Mouse (Mus musculus) liver, adult 2 months (tissue): ENCODE measurements around the gene Parva.

ENCODE experiments used
- CTCF ChIP-seq: fragments of 200-500 bp; IDR thresholded peaks from 2 replicates; pipeline ENCODE4 v1.5.1; 2011; ENCODE audit warnings: low read depth, low read length, control low read depth
- POLR2A ChIP-seq: fragments of 200-500 bp; IDR thresholded peaks from 2 replicates; pipeline ENCODE4 v1.6.1; 2011; ENCODE audit warnings: low read length, control low read depth; ENCODE audit not compliant: insufficient read depth; ENCODE audit errors: extremely low read depth

DNA sequence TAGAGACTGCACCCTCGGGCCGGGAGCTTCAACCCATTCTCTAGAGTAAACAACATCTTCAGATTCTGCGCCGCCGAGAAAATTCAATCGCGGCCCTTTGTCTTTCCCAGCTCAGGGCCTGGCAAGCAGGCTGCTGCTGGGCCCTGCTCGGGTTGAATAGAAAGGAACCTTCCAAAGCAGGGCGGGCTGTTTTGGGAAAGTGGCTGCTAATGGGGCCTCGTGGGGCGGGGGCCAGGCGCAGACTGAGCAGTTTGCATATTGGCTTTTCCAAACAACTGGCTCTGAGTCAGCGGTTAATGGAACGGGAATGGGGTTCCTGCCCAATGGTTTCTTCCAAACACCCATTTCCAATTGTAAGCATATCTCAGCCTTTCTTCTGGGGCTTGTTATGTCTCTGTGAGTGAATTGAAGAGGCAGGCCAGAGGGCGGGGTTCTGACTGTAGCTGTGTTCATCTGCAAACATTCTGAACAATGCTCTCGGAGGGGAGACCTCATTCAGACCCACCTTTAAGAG, 108.2 kb downstream of the Parva start:
- TF ChIP-seq POLR2A, result no peak
- no peak for TF ChIP-seq CTCF
